Mouse (Mus musculus) cortical plate, adult 2 months (tissue): Measurements from ENCODE around the gene Atxn7l2.

Source experiments
- CTCF ChIP-seq: fragments of 200-500 bp; IDR thresholded peaks from 2 replicates; pipeline ENCODE4 v1.5.1; 2011; ENCODE audit warnings: mild to moderate bottlenecking, control low read depth, low read length; ENCODE audit not compliant: insufficient read depth; ENCODE audit errors: extremely low read depth
- POLR2A ChIP-seq: fragments of 200-500 bp; IDR thresholded peaks from 2 replicates; pipeline ENCODE4 v1.6.1; 2011; ENCODE audit warnings: mild to moderate bottlenecking, low read length, control low read depth; ENCODE audit not compliant: insufficient read depth; ENCODE audit errors: extremely low read depth

GRCm38 (mm10) chr3:108180514-108180913 is 30.2 kb downstream of the Atxn7l2 start:
- TF ChIP-seq POLR2A = no peak
- TF ChIP-seq CTCF = no peak
